Mouse (Mus musculus) thymus, adult 2 months (tissue): ENCODE measurements around the gene Slc9a5.

ENCODE experiments used
- CTCF ChIP-seq: fragments of 200-500 bp; IDR thresholded peaks from 2 replicates; pipeline ENCODE4 v1.5.1; 2012; ENCODE audit warnings: mild to moderate bottlenecking, control low read depth, low read length, moderate library complexity, borderline replicate concordance; ENCODE audit not compliant: control insufficient read depth, poor library complexity, insufficient read depth; ENCODE audit errors: extremely low read depth
- POLR2A ChIP-seq: fragments of 200-500 bp; IDR thresholded peaks from 2 replicates; pipeline ENCODE4 v1.6.1; 2012; ENCODE audit warnings: mild to moderate bottlenecking, low read length, control low read depth, moderate library complexity; ENCODE audit not compliant: control insufficient read depth, poor library complexity, insufficient read depth; ENCODE audit errors: extremely low read depth

- TF ChIP-seq CTCF (peak; percentile 63; the same call in 1 of the 2 replicates), POLR2A (peak; percentile 79)
Observed at GRCm38 (mm10) chr8:105326141-105326672, 22.4 kb upstream of the Slc9a5 start, which contains the start of the genes Lrrc29 and Tmem208.
